Mouse (Mus musculus): Measurements from ENCODE around the gene 4930544D05Rik.

DNA sequence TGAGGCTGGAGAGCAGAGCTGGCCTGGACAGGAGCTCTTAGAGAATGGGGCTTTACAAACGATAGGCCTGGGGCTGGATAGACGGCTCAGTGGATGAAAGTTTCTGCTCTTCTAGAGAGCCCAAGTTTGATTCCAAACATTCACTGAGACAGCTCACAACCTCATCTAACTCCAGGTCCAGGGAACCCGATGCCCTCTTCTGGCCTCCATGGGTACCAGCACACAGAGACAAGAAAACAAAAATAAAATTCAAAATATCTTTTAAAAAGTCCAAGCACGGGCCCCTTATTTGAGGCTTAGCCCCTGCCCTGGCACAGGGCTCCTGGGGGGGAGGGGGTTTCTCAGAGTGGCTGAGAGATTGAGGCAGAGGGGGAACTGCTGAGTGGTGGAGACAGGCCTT, 4.9 kb upstream of the 4930544D05Rik start:
- TF ChIP-seq POLR2A (IDR thresholded peaks at IDR 0.05; ENCODE audit: insufficient read depth, low read length), result no peak
- no peak for TF ChIP-seq CTCF (IDR thresholded peaks at IDR 0.05; ENCODE audit: low read depth, low read length)
- TF ChIP-seq EP300 (IDR thresholded peaks at IDR 0.05; ENCODE audit: insufficient read depth, low read depth, low read length), result no peak

All from ES-Bruce4 (cell line).